Mouse (Mus musculus): ENCODE measurements around the gene Uqcr10. TPM values are rescaled to one million over a fixed set of nuclear protein-coding genes. Genes with fewer than 3 reads are reported as not detected.
A peak's percentile ranks its signal among the peaks of the same experiment; 100 is the strongest.
"Not testable (repeated sequence)": the region's sequence is repeated elsewhere in the genome, so short reads cannot be mapped to it uniquely, and the experiment has no call there.

Gene Uqcr10
- polyA plus RNA-seq, 1 experiment from 2014 or later = 942 TPM

DNA sequence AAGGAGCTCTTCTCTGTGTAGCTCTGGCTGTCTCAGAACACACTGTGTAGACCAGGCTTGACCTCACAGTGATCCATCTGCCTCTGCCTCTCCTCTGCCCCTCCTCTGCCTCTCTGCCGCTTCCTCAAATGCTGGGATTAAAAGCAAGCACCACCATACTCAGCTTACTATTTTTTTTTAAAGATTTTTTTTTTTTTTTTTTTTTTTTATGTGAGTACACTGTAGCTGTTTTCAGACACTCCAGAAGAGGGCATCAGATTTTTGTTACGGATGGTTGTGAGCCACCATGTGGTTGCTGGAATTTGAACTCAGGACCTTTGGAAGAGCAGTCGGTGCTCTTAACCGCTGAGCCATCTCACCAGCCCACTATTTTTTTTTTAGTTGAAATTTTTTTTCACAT is 6.0 kb upstream of the Uqcr10 start:
- H3K9me3 ChIP-seq (ENCODE audit: control insufficient read depth, low read depth, low read length); ATAC-seq (ENCODE audit: insufficient number of reproducible peaks, insufficient read depth, low FRiP score, low read depth); H3K4me1 ChIP-seq (ENCODE audit: control insufficient read depth, insufficient read depth, low read length); H3K9ac ChIP-seq (replicated peaks; ENCODE audit: low read depth, low read length); H3K4me3 ChIP-seq (ENCODE audit: low read depth, low read length); H3K4me2 ChIP-seq (replicated peaks; ENCODE audit: low read depth, low read length); H3K27me3 ChIP-seq (ENCODE audit: control insufficient read depth, insufficient read depth, low read length); H3K36me3 ChIP-seq (ENCODE audit: control insufficient read depth, insufficient read depth, low read length); H3K27ac ChIP-seq (ENCODE audit: low read length): not testable (repeated sequence)
- WGBS = 87% methylated on average over 4 of the region's 4 CpGs

DNA sequence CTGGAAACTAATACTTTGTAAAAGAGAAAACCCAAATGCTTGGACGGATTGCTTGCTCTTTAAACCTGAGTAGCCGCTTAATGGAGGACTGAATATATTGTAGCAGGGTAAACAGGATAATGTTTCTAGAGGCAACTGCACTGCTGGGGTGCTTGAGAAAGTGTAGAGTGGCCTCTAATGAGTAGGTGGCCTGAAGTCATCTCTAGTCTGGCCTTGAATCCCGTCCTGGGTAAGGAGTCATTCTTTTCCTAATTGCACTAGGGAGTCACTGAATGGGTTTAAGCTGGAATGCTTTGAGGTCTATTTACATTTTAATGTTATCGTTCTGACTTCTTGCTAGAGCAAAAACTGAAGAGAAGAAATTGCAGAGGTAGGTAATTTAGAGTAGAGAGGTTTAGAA is 1.0 kb upstream of the Uqcr10 start:
- no peaks in the 10 kb centered on the region for H3K27me3 ChIP-seq (ENCODE audit: control insufficient read depth, insufficient read depth, low read length)
- ATAC-seq (ENCODE audit: insufficient number of reproducible peaks, insufficient read depth, low FRiP score, low read depth) = no peak
- H3K4me1 ChIP-seq (ENCODE audit: control insufficient read depth, insufficient read depth, low read length) = peaks cover 11% of the 10 kb centered on the region
- H3K36me3 ChIP-seq (ENCODE audit: control insufficient read depth, insufficient read depth, low read length) = peaks cover 18% of the 10 kb centered on the region
- 6% methylated on average over 4 of the region's 4 CpGs for WGBS
- H3K4me3 ChIP-seq (ENCODE audit: low read depth, low read length) = peak overlapping the region; percentile 80
- H3K9ac ChIP-seq (replicated peaks; ENCODE audit: low read depth, low read length) = peak overlapping the region; percentile 53
- H3K9me3 ChIP-seq (ENCODE audit: control insufficient read depth, low read depth, low read length) = no peaks in the 10 kb centered on the region
- peak overlapping the region; percentile 80 for H3K4me2 ChIP-seq (replicated peaks; ENCODE audit: low read depth, low read length)
- peak overlapping the region; percentile 45; the same call in 1 of the 2 replicates for H3K27ac ChIP-seq (ENCODE audit: low read length)

DNA sequence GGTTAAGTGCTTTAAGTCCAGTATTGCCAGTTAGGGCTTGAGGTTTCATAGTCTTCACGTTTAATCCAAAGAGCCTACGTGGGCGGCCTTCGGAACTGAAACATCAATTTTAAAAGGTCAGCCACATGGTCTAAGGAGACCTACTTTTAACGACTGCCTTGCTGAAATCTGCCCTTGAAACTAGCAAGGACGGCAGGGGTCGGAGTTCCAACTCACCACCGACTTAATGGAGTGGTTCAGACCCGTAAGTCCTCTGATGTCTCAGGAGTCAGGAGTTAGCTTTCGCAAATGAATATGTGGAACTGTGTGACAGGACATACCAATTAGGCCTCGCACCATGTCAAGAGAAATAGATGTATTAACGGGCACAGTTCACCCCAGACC is 462 bp downstream of the Uqcr10 start:
- ATAC-seq (ENCODE audit: insufficient number of reproducible peaks, insufficient read depth, low FRiP score, low read depth) = no peak
- peak overlapping the region; percentile 87 for H3K9ac ChIP-seq (replicated peaks; ENCODE audit: low read depth, low read length)
- H3K4me1 ChIP-seq (ENCODE audit: control insufficient read depth, insufficient read depth, low read length) = peaks cover 11% of the 10 kb centered on the region
- peaks cover 18% of the 10 kb centered on the region for H3K36me3 ChIP-seq (ENCODE audit: control insufficient read depth, insufficient read depth, low read length)
- peak overlapping the region; percentile 80 for H3K4me3 ChIP-seq (ENCODE audit: low read depth, low read length)
- no peaks in the 10 kb centered on the region for H3K9me3 ChIP-seq (ENCODE audit: control insufficient read depth, low read depth, low read length)
- peak overlapping the region; percentile 80 for H3K4me2 ChIP-seq (replicated peaks; ENCODE audit: low read depth, low read length)
- H3K27ac ChIP-seq (ENCODE audit: low read length) = no peak overlapping the region
- 6% methylated on average over 12 of the region's 12 CpGs for WGBS
- H3K27me3 ChIP-seq (ENCODE audit: control insufficient read depth, insufficient read depth, low read length) = no peaks in the 10 kb centered on the region

DNA sequence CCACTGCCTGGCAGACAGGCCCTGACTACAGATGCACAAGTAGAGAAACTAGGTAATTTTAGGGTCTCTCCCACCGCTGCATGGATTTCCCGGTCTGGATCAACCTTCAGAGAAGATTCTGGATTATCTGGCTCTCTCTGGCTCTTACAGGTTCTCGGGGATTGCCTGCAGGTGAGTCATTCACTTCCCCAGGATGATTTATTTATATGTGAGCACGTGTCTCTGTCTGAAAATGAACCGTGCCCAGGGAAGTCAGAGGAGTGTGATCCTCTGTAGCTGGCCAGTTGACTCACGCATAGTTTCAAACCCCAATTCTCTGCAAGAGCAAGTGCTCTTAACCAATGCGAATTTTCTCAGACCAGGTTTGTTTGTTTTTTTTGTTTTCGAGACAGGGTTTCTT is 3.4 kb downstream of the Uqcr10 start:
- H3K9ac ChIP-seq (replicated peaks; ENCODE audit: low read depth, low read length) = no peak overlapping the region
- H3K4me2 ChIP-seq (replicated peaks; ENCODE audit: low read depth, low read length) = no peak overlapping the region
- 73% methylated on average over 8 of the region's 8 CpGs for WGBS
- peaks cover 18% of the 10 kb centered on the region for H3K36me3 ChIP-seq (ENCODE audit: control insufficient read depth, insufficient read depth, low read length)
- H3K27me3 ChIP-seq (ENCODE audit: control insufficient read depth, insufficient read depth, low read length) = no peaks in the 10 kb centered on the region
- no peak for ATAC-seq (ENCODE audit: insufficient number of reproducible peaks, insufficient read depth, low FRiP score, low read depth)
- no peak overlapping the region for H3K4me3 ChIP-seq (ENCODE audit: low read depth, low read length)
- H3K9me3 ChIP-seq (ENCODE audit: control insufficient read depth, low read depth, low read length) = no peaks in the 10 kb centered on the region
- no peak overlapping the region for H3K27ac ChIP-seq (ENCODE audit: low read length)
- peaks cover 11% of the 10 kb centered on the region for H3K4me1 ChIP-seq (ENCODE audit: control insufficient read depth, insufficient read depth, low read length)

DNA sequence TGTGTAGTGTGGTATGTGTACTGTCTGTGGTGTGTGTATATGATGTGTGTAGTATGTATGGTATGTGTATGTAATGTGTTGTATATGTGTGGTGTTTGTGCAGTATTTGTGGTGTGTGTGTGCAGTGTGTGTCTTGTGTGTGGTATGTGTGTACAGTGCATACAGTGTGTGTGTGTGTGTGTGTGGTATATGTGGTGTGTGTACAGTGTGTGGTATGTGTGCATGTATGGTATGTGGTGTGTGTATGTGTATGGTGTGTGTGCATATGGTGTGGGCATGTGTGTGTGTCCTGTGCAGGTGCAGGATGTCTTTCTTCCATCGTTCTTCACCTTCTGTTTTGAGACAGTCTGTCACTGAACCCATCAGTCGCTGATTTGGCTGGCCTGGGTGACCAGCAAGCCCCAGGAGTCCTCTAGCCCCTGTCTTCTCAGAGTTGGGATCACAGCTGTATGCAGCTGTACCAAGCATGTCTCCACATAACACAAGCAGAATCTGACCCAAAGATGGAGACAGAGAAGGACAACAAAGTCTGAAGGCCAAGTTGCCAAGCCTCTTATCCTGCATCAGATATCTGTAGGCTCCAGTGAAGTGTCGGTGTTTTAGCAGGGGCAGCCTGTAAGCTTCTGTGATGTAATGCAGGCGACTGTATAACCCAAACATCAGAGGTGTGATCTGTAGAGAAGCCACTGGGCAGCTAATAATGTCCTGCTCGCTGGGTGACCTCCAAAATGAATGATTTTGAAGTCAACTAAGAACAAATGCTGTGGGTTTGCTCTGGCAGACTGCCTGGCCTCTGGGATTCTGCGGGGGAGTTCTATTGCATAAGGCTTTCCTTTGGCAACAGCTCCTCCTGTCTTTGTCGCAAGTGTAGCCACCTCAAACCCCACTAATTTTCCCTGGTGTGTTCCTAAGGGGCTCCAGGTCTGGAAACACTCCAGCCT is 6.8 kb downstream of the Uqcr10 start:
- H3K4me1 ChIP-seq (ENCODE audit: control insufficient read depth, insufficient read depth, low read length) = no peaks in the 10 kb centered on the region
- no peaks in the 10 kb centered on the region for H3K27me3 ChIP-seq (ENCODE audit: control insufficient read depth, insufficient read depth, low read length)
- H3K4me2 ChIP-seq (replicated peaks; ENCODE audit: low read depth, low read length) = no peak overlapping the region
- H3K9me3 ChIP-seq (ENCODE audit: control insufficient read depth, low read depth, low read length) = no peaks in the 10 kb centered on the region
- H3K4me3 ChIP-seq (ENCODE audit: low read depth, low read length) = no peak overlapping the region
- WGBS = 33% methylated on average over 7 of the region's 7 CpGs
- no peak for ATAC-seq (ENCODE audit: insufficient number of reproducible peaks, insufficient read depth, low FRiP score, low read depth)
- no peak overlapping the region for H3K9ac ChIP-seq (replicated peaks; ENCODE audit: low read depth, low read length)
- no peak overlapping the region for H3K27ac ChIP-seq (ENCODE audit: low read length)
- peaks cover 18% of the 10 kb centered on the region for H3K36me3 ChIP-seq (ENCODE audit: control insufficient read depth, insufficient read depth, low read length)

DNA sequence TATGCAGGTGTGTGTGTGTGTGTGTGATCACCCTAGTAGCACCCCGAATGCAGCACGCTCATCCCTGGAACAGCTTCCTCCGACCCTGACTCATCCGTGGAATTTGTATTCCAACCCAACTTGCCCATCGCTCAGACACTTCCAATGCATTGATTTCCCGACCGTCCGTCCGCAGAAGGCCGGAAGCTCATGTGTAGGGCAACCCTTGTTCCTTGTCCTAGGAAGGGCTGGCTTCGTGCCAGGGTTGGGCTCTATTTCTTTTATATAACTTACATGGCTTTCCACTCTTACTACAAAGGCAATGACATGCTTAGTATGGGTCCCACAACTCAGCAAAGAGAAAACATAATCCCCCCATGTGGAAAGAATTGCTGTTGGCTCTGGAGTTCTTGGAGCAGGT is 12.0 kb downstream of the Uqcr10 start:
- H3K4me3 ChIP-seq (ENCODE audit: low read depth, low read length) = no peak overlapping the region
- no peaks in the 10 kb centered on the region for H3K9me3 ChIP-seq (ENCODE audit: control insufficient read depth, low read depth, low read length)
- H3K27me3 ChIP-seq (ENCODE audit: control insufficient read depth, insufficient read depth, low read length) = no peaks in the 10 kb centered on the region
- no peak for ATAC-seq (ENCODE audit: insufficient number of reproducible peaks, insufficient read depth, low FRiP score, low read depth)
- no peaks in the 10 kb centered on the region for H3K36me3 ChIP-seq (ENCODE audit: control insufficient read depth, insufficient read depth, low read length)
- 90% methylated on average over 11 of the region's 11 CpGs for WGBS
- H3K4me1 ChIP-seq (ENCODE audit: control insufficient read depth, insufficient read depth, low read length) = no peaks in the 10 kb centered on the region
- H3K27ac ChIP-seq (ENCODE audit: low read length) = no peak overlapping the region
- no peak overlapping the region for H3K9ac ChIP-seq (replicated peaks; ENCODE audit: low read depth, low read length)
- no peak overlapping the region for H3K4me2 ChIP-seq (replicated peaks; ENCODE audit: low read depth, low read length)

DNA sequence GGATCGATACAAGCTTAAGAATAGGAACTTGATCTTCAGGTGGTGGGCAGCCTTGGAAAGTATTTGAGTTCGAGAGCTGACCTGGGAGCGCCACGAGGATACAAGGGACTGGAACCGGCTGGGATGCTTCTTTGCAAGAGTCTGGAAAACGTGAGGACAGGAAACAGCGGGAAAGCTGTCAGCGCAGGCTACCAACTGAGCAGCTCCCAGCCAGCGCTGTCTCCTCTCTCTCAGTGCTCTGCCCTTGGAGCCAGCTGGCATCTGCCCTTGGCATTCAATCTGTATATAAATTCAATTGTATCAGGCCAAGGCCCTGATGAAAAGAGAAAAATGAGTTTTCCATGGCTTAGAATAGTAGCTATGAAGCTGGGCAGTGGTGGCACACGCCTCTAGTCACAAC is 12.9 kb downstream of the Uqcr10 start:
- Histone ChIP-seq H3K9ac (replicated peaks; ENCODE audit: low read depth, low read length) (no peak overlapping the region), H3K36me3 (ENCODE audit: control insufficient read depth, insufficient read depth, low read length) (no peaks in the 10 kb centered on the region)

DNA sequence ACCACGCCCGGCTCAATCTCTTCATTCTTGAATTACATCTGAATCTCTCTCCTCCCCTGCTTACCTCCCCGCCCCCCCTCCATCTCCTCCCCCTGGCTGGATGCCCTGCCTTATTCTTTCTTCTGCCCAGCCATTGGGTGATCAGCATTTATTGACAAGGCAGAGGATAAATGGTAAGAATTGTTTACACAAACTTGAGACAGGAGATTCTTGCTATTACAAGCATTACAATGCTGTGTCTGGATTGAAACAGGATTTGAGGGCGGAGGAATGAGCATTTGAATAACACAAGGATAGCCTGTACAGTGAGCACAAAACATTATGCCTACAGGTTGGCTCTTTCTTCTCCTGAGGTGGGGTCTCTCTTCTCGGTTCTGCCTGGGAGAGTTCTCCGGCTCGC is 13.8 kb downstream of the Uqcr10 start:
- no peaks in the 10 kb centered on the region for H3K36me3 ChIP-seq (ENCODE audit: control insufficient read depth, insufficient read depth, low read length)
- H3K4me2 ChIP-seq (replicated peaks; ENCODE audit: low read depth, low read length) = no peak overlapping the region
- no peak overlapping the region for H3K4me3 ChIP-seq (ENCODE audit: low read depth, low read length)
- WGBS = 76% methylated on average over 7 of the region's 7 CpGs
- no peaks in the 10 kb centered on the region for H3K9me3 ChIP-seq (ENCODE audit: control insufficient read depth, low read depth, low read length)
- H3K27me3 ChIP-seq (ENCODE audit: control insufficient read depth, insufficient read depth, low read length) = no peaks in the 10 kb centered on the region
- no peak overlapping the region for H3K9ac ChIP-seq (replicated peaks; ENCODE audit: low read depth, low read length)
- ATAC-seq (ENCODE audit: insufficient number of reproducible peaks, insufficient read depth, low FRiP score, low read depth) = no peak
- no peaks in the 10 kb centered on the region for H3K4me1 ChIP-seq (ENCODE audit: control insufficient read depth, insufficient read depth, low read length)
- H3K27ac ChIP-seq (ENCODE audit: low read length) = no peak overlapping the region

More for the DNA sequence above, 12.9 kb downstream of the Uqcr10 start:
- H3K4me2 ChIP-seq (replicated peaks; ENCODE audit: low read depth, low read length) = no peak overlapping the region
- H3K27me3 ChIP-seq (ENCODE audit: control insufficient read depth, insufficient read depth, low read length) = no peaks in the 10 kb centered on the region
- no peak overlapping the region for H3K27ac ChIP-seq (ENCODE audit: low read length)
- H3K9me3 ChIP-seq (ENCODE audit: control insufficient read depth, low read depth, low read length) = no peaks in the 10 kb centered on the region
- 63% methylated on average over 10 of the region's 10 CpGs for WGBS
- no peaks in the 10 kb centered on the region for H3K4me1 ChIP-seq (ENCODE audit: control insufficient read depth, insufficient read depth, low read length)
- no peak for ATAC-seq (ENCODE audit: insufficient number of reproducible peaks, insufficient read depth, low FRiP score, low read depth)
- H3K4me3 ChIP-seq (ENCODE audit: low read depth, low read length) = no peak overlapping the region

Data from stomach, embryonic 14.5 days (tissue).